ENCODE assay signal across 1 mouse cellular context in genomic region chr7:120043990-120044389, GRCm38 (mm10).
TF ChIP-seq lines count a peak whose summit lies in the region.

No protein-coding gene starts in this region.

TF ChIP-seq in MEL, 35 proteins besides CTCF, POLR2A, EP300 and RAD21:
- TF ChIP-seq SMC3 (IDR thresholded peaks at IDR 0.05; ENCODE audit: low read depth, low read length): peak; percentile 53
- no peak for TF ChIP-seq TBP (IDR thresholded peaks at IDR 0.05; ENCODE audit: low read depth, low read length)
- peak; percentile 56 for TF ChIP-seq ZC3H11A (IDR thresholded peaks at IDR 0.05; ENCODE audit: low read depth, low read length)
